Mouse (Mus musculus) adrenal gland, postnatal 10 days (tissue): ENCODE data around the gene Wdr95. TPM values are rescaled to one million over a fixed set of nuclear protein-coding genes. Genes with fewer than 3 reads are reported as not detected.

Source experiments
- DNase-seq: peaks from one replicate; pipeline ENCODE4 v3.0.0; 2021; ENCODE audit warnings: mixed read lengths
- long read RNA-seq, 2 experiments: library from polyadenylated mRNA; stranded (forward); transcript quantifications; one replicate each; pipeline ENCODE4 v2.0.0; 2021
- total RNA-seq, 2 experiments: library from RNA; stranded (reverse); gene quantifications; 2 replicates each; pipeline ENCODE4 v1.2.3; 2021

Wdr95 gene
- total RNA-seq: under 1 TPM in 1 of 2 experiments, not detected in 1; 0.09 TPM
- long read RNA-seq, experiment 1: 0 reads
- long read RNA-seq, experiment 2: 0 reads

DNA sequence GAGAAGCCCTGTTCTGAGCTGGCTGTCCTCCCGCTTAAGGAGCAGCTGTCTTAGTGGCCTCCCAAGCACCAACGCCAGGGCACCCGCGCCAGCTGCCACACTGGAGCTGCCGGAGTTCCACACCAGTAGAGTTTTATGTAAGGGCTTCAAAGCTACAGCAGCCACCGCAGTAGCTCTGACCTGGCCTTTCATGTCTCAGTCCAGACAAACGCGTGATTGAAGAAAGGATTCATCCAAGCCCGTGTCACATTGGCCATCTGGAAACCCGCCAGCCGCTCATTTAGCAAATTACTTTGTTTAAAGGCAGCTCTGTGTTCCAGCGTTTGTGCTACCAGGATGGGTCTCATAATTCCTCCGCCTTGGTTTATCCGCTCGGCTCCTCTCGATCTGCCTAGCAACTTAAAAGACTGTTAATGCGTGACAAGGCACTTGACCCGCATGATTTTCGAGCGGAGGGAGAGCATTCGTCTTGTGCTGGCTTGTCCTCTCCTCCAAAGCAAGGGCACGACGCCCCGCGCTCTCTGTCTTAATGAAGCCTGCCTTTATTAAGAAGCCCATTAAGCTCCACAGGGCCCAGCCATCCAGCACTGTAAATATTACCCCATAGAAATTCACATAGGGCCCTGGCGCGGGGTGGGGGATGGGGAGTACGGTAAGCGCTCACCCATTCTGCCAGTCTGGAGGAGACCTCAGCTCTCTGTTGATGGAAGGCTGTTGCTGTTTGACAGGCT, at the start of gene Wdr95:
TSS of gene Wdr95 (plus strand) at position 681 of the 731 bp plus-strand sequence.
- peak; percentile 34 for DNase-seq

DNA sequence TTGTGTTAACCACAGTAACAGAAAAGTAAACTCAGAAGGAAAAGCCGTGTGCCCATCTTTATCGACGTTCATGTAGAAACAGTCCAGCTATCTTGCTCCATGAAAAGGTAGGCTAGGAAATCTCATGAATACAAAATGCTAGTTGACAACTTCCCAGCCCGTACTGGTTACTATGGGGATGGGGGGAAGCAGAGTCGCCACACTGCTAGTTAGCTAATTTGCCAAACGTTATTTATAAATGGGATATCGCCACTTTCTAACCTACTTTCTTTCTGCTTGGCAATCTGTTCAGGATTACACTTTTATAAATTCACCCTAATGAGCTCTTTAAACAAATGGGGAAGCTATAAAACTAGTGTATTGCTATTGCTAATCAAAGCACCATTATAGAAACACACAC, 46.6 kb upstream of the Wdr95 start:
- DNase-seq: no peak

DNA sequence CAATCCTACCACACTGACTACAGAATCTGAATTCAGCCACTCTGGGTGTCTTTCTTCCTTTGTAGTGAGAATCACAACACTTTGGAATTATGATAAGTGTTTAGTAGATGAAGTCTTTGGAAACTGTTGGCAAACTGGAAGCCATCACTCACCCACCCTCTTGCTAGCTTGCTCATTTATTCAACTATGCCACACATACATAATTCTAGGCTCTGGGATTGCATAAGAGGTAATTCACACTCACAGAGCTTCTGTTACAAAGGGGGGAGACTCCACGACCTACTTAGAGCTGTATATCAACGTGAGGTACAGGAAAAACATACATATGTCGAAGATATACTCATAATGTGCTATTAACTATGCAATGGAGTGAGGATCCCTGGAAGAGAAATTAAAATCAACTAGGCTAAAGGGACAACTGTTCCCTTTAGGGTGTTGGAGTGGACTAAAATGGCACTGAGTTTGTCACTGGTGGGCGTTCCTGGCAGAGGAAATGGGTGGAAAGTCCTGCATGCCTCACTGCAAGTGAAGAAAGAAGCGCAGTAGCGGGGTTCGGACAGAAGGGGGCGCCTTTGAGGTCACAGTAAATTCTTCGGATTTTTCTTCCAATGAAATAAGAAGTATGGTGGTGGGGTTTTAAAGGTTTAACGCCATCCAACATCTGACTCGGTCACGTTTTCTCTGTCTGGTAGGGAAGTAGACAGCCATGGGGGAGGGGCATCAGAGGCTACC, 45.0 kb upstream of the Wdr95 start:
- peak; percentile 8 for DNase-seq

DNA sequence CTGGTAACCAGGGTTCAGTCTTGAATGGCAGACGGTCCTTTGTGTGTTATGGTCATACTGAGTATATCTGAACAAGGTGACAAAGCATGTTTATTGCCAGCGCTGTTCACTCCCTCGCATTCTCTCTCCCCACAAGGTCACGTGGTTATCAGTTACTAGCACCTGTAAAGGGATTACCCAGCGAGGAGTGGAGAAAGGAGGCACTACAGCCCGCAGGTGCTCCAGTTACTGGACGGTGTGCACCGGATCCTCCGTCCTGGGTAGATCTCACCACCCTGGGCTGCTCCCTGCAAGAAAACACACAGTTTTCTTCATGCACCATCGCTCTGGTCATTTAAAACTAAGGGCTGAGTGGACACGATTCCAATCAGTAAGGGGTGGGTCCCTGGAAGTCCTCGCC, 44.2 kb upstream of the Wdr95 start:
- DNase-seq: no peak

DNA sequence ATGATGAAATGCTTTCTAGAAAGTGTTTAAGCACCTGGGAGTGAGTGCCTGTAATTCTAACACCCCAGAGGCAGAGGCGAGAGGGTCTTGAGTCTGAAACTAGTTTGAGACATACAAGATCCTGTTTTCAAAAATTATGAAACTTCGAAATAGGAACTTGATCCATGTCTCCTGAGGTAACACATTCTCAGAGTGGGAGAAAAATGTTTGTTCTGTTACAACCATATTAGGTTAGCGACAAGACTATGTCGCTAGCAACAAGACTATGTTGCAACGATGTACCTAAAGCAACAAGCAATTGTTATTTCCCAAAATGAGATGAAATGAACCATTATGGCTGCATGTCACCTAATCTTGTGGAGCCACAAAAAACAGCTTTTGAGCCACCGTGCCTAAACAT, 43.0 kb upstream of the Wdr95 start:
- DNase-seq: no peak

DNA sequence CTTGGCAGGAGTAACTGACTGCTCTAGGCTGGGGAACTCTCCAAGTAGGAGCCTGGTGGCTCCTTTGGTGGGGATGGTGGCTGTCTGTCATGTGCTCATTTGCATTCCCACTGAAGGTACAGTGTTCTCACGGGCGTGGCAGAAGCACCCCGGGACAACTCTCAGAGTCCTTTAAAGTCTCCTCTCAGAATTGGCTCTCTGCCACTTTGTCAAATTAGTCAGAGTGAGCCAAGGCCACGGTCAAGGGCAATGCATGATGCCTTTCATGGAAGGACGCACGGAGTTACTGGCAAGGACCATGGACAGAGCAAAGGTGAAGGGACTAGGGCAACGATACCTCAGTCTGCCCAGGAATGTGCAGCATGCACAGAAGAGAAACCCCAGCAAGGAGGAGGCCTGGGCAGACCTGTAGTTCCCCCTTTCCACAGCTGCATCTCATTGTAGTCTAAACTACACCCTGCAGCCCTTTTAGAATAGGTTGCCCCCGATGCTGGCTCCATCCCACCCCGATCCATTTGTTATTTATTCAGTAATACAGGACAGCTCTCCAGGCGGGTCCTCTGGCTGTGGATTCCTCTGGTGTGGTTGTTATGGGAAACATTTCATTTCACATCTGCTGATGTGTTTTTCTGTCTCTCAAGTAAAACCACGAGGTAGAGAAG, 40.0 kb upstream of the Wdr95 start:
- DNase-seq: peak; percentile 68

DNA sequence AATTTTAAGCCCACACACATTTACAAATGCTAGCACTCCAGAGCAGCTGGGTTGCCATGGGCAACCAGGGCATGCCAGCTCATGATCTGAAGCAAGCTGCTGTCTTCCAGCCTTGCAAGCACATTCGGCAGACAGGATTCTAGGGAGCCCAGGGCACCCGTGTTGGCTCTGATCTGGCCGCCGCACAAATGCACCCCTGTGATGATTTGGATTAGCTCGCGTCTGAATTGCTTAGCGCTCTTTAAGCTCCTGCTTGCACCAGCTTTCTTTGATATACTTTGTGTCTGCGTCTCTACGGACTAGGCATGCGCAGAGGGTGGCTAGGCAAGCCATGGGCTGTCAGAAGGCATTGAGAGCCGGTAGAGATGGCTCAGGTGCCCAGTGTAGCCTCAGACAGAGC, 39.3 kb upstream of the Wdr95 start:
- DNase-seq: peak; percentile 16

DNA sequence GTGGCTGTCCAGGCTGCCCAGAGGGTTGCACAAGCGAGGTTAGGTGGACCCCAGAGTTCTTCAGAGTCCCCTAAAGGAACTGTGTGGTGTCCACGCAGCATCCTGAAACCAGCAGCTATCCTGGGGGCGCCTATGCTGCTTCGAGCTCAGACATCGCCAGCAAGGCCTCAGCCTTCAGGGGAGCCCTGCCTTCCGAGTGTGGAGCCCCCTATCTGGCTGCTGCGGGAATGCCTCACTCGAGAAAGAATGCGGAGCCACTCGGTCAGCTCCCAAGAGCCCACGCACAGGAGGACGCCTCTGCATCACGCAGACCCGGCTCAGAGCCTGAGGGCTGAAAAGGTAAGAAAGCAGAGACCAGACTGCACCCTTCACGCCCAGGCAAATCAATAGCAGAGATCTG, 38.2 kb upstream of the Wdr95 start:
- DNase-seq: no peak

DNA sequence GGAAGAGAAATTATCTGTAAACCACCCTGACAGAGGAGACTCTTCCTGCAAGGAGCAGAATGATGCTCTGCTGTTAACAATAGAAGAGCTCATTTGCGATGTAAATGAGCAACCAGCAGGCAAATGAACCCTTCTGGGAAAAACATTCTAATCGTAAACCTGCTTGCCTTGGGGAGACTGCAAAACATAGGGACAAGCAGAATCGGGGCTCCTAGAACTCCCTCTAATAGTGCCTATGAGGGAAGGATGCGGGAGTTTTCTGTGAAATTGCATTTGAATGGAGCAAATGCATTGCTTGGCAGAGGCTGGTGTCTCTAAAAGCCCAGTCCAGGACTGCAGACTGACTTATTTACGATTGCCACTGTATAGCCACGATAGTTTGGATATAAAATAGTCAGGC, 32.8 kb upstream of the Wdr95 start:
- no peak for DNase-seq

DNA sequence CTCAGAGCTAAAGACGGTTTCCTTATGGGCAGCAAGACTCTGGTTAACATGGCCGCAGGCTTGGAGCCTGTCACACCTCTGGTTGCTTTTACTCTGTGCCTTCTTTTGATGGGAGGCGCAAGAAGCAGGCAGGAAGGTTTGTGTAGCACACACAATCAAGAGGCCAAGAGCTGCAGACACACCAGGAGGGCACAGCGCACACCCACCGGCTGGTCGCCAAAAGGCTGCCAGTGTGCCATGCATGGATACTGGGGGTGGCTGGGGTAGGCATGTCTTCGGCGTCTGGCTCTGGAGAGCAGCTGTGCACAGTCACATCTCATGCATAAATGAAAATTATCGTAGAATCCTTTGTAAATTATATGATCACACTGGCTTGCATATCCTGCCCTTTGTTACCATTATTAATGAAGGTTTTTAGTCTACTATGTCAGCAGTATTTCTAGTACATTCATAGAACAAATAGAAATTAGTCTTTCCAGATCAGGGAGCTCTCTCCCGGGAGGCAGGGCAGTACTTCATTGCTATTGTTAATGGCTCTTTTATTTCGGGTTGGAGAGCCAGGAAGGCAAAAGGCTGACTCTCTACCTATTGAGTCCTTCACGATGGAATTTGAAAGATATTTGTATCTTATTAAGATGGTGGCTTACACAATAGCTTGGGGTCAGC, 31.9 kb upstream of the Wdr95 start:
- DNase-seq: no peak

DNA sequence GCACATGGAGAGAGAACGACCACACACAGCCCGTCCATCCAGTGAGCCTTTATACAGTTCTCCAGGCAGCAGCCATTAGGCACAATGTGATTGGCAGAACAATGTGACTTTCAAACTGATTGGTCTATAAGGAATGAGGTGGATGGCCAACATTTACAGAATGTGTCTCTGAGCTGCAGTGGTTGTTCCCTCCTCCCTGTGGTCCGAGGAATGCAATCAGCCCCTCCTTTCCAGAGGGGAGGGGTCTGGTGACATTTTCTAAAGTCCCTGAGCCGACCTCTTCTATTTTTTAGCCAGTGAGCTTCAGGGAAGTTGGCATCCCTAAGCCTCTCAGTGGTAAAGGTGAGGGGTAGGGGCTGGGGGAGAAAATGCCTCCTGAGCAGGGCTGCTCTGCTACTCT, 28.5 kb upstream of the Wdr95 start:
- no peak for DNase-seq

DNA sequence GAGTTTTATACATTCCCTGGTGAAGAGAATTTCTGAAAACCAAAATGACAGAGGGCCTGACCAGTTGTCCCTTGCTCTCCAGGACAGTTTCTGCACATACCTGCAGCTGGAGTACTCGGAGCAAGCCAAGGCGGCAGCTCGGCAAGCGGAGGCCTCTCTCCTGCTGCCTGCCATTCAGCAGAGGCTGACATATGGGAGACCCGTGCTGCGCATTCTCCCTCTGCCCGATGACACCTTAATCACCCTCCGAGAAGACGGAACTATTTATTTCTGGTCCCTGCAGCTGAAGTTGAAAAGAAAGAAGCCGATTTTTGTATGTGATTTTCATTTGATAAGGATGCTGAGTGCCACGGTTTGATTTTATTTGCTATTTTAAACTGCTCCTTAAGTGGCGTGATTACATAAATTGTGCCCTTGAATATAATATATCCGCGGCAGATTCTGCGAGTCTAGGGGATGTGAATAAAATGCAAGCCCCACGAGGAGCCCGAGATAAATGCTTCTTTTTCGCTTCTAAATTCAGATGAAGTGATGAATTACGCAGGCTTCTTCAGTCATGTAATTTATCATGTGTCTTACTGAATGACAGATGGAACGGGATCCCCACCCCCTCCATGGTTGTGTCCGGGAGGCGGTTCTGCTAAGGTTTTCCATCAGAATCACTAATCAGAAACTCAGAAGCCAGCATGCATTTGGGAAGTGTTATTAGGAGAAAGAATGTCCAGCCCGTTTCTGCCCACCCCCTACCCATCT, 24.9 kb upstream of the Wdr95 start:
- no peak for DNase-seq

DNA sequence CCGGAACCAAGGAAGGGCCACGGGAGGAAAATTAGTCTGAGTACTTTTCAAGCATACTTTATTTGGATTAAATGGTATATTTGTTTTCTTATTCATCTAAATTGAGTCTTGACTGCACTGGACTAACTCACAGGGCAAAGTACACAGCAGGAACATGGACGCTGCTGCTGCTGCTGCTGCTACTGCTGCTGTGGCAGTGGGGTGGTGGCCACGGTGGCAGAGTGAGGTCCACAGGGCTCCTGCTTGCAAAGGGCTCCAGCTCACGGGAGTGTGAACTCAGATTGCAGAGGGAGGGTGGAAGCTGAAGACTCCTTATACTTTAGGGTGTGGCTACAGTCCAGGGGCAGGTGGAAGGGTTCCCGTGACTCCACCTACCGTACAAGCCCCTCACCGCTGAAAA, 23.5 kb upstream of the Wdr95 start:
- DNase-seq: no peak

DNA sequence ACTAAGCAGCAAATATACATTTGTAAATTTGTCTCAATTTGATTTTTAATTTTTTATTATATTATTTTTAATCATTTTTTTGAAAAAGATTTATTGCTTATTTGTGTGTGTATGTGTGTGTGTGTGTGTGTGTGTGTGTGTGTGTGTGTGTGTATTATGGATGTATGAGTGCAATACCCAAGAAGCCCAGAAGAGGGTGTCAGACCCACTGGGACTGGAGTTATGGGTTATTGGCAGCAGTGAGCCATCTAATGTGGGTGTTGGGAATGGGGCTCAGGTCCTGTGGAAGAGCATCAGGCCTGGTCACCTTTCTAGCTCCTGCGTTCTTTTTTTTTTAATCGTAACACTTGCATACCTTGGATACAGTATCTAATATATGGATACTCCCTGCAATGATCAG, 22.4 kb upstream of the Wdr95 start:
- DNase-seq: no peak

DNA sequence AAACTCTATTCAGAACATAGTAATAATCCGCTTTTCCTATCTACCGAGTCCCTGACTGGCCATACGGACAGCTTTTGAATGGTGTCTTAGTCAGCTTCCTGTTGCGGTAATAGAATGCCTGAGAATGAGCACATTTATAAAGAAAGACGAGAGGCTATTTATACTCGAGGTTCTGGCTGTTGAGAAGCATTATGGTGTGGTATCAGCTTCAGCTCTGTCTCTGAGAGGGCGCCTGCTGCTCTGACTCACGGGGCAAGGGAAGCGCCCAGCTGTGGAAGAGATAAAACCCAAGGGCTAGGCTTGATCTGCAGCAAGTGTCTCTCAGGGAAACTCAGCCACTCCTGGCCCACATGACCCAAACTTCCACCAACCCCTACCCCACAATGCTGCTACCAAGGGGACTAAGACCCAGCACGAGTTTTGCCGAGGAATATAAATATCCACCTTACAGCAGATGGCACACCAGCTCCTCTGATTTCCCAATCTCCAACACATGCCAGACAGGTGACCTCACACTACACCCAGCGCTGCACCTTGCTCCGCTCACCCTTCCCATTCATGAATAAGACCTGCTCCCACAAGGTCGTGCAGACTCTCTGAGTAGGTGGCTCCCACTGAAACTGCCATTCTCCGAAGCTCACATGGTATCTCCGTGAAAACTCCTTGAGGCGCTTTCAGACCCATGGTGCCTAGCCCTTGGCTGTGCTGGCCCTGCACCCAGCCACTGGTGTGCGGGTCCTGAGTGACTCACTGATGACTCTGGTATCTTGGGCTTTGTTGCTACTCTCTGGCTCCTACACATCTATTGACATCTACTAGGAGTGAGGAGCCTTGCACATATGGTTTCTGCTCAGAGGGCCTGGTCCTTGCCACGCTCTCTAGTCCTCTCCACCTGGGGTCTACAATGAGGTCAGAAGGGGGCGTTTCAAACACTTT, 20.1 kb upstream of the Wdr95 start:
- no peak for DNase-seq

DNA sequence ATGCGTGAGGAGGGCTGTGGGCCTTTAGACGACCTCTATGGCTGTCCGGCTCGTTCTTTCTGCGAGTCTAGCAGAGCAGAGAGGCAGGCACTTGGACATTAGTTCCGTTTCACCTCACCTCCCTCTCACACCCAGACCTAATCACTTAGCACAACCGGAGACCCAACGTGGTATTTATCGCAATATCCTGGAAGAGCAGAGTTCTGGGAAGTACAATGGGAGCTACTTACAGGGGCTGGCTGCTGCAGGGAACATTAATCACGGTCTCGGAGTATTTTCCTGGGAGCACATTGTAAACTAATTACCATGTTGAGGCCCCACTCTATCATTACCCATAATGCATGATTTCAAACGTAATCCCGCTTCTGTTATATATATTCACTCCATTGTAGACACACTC, 18.2 kb upstream of the Wdr95 start:
- no peak for DNase-seq

DNA sequence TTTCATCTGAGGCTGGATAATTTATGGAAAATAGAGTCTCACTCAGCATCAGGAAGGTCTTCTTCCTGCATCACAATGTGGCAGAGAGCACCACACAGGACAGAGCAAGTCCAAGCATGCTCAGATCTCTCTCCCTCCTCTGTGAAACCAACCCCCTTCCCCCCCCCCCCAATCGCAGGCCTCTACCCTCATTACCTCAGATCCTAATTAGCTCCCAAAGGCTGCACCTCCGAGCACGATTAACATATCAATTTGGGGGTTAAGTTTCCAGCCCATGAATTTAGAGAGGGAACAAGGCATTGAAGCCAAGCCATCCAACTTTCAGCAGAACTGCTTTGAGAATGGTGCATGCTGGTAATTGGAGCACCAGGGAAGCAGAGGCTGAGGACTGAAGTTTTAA, 15.8 kb upstream of the Wdr95 start:
- no peak for DNase-seq

DNA sequence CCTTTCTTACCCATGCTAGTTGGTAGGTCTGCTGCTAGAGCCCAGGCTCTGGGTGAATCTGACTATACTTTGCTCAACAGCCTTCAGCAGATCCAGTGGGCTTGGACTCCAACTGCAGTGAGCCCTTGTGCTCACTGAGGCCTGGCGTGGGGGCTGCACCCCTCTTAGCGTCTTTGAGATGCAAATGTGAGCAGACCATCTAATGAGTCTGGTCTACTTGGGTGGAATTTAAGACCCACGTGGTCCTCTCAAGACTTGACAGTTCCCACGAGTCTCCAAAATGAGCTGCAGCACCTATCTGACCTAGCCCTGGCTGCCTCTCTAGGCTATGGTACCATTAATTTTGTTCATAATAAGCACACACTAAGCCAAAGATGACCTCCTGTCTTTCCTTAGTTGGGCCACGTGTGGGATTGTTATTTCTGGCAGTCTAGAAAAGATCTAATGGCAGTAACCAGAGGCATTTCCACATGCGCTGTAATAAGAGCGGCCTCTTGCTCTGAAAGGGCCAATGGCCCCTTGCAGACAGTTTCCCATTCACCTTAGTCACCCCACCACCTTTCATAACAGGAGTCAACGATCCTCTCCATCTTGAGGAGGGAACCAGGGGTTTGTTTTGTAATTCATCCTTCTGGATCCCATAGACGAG, 14.9 kb upstream of the Wdr95 start:
- DNase-seq: no peak

DNA sequence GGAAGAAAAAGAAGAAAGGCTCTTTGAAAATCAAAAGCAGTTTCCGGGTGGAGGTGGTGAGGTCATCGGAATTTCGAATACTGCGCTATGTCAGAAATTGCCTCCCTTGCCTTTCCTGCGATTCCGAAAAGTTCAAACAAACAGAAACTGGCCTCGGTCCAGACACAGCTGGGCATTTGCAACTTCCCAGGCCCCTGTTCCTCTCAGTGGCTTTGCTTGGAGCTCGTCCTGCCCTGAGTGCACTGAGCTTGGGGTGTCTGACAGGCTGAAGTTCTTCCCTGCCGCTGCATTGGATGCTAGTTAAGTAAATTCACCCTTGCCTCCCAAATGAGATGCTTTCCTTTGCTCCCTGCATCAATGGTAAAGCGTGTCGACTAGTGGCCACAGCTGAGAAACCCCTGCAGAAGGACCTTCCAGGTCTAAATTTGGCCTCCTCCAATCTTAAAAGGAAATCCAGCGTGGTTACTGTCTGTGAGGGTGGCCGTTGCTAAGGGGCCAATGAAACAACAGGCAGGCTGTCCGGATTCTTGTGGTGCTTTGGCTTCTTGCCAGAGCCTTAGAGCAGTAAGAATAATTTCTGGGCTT, 14.3 kb upstream of the Wdr95 start:
- peak; percentile 53 for DNase-seq

DNA sequence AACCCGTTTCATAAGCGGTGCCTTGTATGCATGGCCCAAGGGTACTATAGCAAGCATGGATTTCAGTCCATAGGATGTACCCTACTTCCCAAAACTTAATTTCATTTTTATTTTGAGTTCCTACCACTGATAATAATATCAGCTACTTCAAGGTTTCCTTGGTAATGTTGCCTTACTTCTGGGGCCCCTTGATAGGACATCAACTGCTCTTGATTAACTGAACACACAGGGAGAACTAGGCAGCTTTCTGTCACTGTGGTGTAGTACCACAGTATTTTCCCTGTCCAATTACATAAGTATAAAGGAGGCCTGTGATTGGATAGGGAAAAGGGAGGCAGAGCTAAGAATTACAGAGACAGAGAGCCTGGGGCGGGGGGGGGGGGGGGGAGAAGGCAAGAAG, 13.6 kb upstream of the Wdr95 start:
- DNase-seq: no peak
